Mouse (Mus musculus): ENCODE measurements around the gene Lclat1. TPM values are rescaled to one million over a fixed set of nuclear protein-coding genes. Genes with fewer than 3 reads are reported as not detected.

The Lclat1 gene
- 3.3 and 4.3 TPM in 2 replicates for polyA plus RNA-seq (2012; rRNA removed; ENCODE audit: low replicate concordance)

DNA sequence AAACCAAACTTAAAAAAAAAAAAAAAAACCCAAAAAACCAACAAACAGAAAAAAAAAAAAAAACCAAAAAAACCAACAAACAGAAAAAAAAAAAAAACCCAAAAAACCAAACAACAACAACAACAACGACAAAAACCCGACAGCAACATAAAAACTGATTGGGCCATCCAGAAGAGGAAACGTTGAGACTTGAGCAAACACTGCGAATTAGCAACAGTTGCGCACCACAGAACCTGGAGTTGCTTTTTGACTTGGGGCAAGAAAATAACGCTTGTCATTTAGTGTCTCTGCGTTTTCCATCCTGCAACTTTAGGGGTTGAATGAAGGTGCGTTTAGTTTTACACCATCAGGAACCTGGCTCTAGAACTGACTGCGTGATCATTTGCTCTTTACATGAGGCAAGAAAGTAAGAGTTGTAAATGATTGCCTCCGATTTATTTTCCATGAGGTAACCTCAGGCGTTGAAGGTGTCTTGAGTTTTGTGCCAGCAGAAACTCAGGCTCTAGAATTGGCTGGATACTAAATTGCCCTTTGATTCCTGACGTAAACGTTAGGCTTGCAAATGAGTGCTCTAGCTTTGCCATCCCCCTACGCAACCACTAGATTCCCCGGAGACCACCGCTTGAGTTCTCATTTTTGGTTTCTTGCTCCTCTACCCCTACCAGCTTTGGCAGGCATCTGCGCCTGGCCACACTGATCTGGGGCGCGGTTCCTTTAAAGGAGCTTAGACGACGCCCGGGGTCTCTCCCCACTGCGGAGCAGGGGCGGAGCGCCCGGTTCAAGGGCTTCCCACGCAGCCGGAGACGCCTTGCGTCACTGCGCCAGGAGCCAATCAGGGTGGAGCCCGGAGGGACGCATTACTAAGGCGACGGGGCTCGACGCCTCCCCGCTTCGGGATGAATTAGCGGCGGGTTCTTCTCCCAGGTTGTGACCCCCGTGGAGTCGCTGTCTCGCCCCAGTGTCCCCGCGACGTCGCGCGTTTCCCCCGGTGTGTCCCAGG is at the start of gene Lclat1:
Lclat1 (plus strand) TSS at position 828 of the 1,000 bp plus-strand sequence.

Other genes starting within 250 kb of the Lclat1 start
- 85.5 and 95.3 TPM in 2 replicates for gene Lbh, start 189.7 kb upstream of the Lclat1 start, polyA plus RNA-seq (2012; rRNA removed; ENCODE audit: low replicate concordance)